Mouse (Mus musculus) heart, postnatal 10 days (tissue): Measurements from ENCODE around the gene Pgrmc2. TPM values are rescaled to one million over a fixed set of nuclear protein-coding genes. Genes with fewer than 3 reads are reported as not detected.

Source experiments
- total RNA-seq, 2 experiments: library from RNA; stranded (reverse); gene quantifications; 2 replicates each; pipeline ENCODE4 v1.2.3; 2021

The Pgrmc2 gene
- total RNA-seq, 2 experiments from 2014 or later, result 42.3 to 46.9 TPM

Other genes starting within 250 kb of the Pgrmc2 start
- gene Mfsd8, start 236.2 kb downstream of the Pgrmc2 start, total RNA-seq, result 10 to 100 TPM; 15.3 to 16.3 TPM
- gene Abhd18, start 236.1 kb downstream of the Pgrmc2 start, total RNA-seq, result 10 to 100 TPM; 40.9 to 47.8 TPM
- gene 1700034I23Rik, start 180.5 kb downstream of the Pgrmc2 start, total RNA-seq, result not detected
- gene Larp1b, start 133.2 kb downstream of the Pgrmc2 start, total RNA-seq, result 10 to 100 TPM; 56.0 to 58.3 TPM